Mouse (Mus musculus): ENCODE results near the gene Olfr1168.
"Not testable (repeated sequence)": the region's sequence is repeated elsewhere in the genome, so short reads cannot be mapped to it uniquely, and the experiment has no call there.

Olfr1168 gene

DNA sequence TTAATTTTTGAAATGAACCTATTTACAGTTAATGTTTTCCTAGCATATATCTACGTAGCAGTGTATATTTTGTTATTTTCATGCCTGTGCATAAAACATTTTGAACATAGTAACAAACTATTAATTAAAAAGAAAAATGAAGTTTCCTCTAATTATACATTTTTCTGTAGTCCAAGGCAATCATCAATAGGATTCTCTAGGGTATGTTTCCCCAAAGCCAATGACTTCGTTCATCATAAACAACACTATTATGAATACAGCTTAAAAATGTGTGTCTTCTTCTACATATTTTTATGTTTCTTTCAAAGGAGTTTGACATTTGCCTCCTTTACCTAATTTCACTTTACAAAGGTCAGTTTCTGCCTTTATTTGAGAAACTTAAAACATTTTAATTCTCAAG, at the start of gene Olfr1168:
TSS of gene Olfr1168 (plus strand) at position 301 of the 400 bp plus-strand sequence.
- DNase-seq (ENCODE audit: low read depth, low spot score): no peak

GRCm38 (mm10) chr2:88155093-88155492, 26.6 kb upstream of the Olfr1168 start, which contains the start of gene Olfr1167:
Gene Olfr1167, minus strand, starts transcription at chr2:88155193.
- not testable (repeated sequence) for DNase-seq (ENCODE audit: low read depth, low spot score)

GRCm38 (mm10) chr2:88220784-88221183, 39.1 kb downstream of the Olfr1168 start:
- no peak for DNase-seq (ENCODE audit: low read depth, low spot score)

- DNase-seq (ENCODE audit: low read depth, low spot score): no peak
Measured at GRCm38 (mm10) chr2:88228234-88228633, 46.6 kb downstream of the Olfr1168 start, which contains the start of gene Olfr1170. Gene Olfr1170, minus strand, starts transcription at chr2:88228334.

All from 3T3-L1 (cell line).